Mouse (Mus musculus) intestine, postnatal 0 days (tissue): ENCODE measurements around the gene Dnajc19. TPM values are rescaled to one million over a fixed set of nuclear protein-coding genes. Genes with fewer than 3 reads are reported as not detected.

ENCODE experiments used
- ATAC-seq: fragments of 200-750 bp; cut with Nextera tagmentation; 2 replicates; pipeline ENCODE4 v1.8.0; 2017; ENCODE audit warnings: mild to moderate bottlenecking, moderate TSS enrichment, moderate library complexity
- H3K27ac ChIP-seq: fragments of 300-500 bp; sonication (generic); 2 replicates; pipeline ENCODE4 v1.5.1; 2014; ENCODE audit warnings: mild to moderate bottlenecking, low read depth, low read length, moderate library complexity
- H3K27me3 ChIP-seq: fragments of 300-500 bp; sonication (generic); replicated peaks from 2 replicates; pipeline ENCODE4 v1.6.1; 2014; ENCODE audit warnings: low read length, mixed read lengths; ENCODE audit not compliant: control insufficient read depth, insufficient read depth
- H3K36me3 ChIP-seq: fragments of 300-500 bp; sonication (generic); 2 replicates; pipeline ENCODE4 v1.6.1; 2014; ENCODE audit warnings: mild to moderate bottlenecking, moderate library complexity; ENCODE audit not compliant: control insufficient read depth, insufficient read depth
- H3K4me1 ChIP-seq: fragments of 300-500 bp; sonication (generic); replicated peaks from 2 replicates; pipeline ENCODE4 v1.6.1; 2014; ENCODE audit warnings: antibody characterized with exemption, low read length, mixed read lengths; ENCODE audit not compliant: control insufficient read depth, insufficient read depth
- H3K4me2 ChIP-seq: fragments of 300-500 bp; sonication (generic); replicated peaks from 2 replicates; pipeline ENCODE4 v1.6.1; 2014; ENCODE audit warnings: low read depth, mild to moderate bottlenecking, moderate library complexity
- H3K4me3 ChIP-seq: fragments of 300-500 bp; sonication (generic); 2 replicates; pipeline ENCODE4 v1.5.1; 2014; ENCODE audit warnings: low read depth, low read length
- H3K9ac ChIP-seq: fragments of 300-500 bp; sonication (generic); 2 replicates; pipeline ENCODE4 v1.6.1; 2014; ENCODE audit warnings: mild to moderate bottlenecking, low read depth, low read length
- H3K9me3 ChIP-seq: fragments of 300-500 bp; sonication (generic); 2 replicates; pipeline ENCODE4 v1.6.1; 2016; ENCODE audit warnings: mixed run types; ENCODE audit not compliant: control insufficient read depth
- CTCF ChIP-seq: sonication (generic); IDR thresholded peaks from 2 replicates; pipeline ENCODE4 v1.5.1; 2016; ENCODE audit warnings: low read depth, mild to moderate bottlenecking, control low read depth, antibody characterized with exemption, moderate library complexity
- WGBS: fragments of 180-500 bp; shearing (Covaris S2); extraction: QIAGEN DNeasy Blood & Tissue Kit; methylation state at CpG from one replicate; pipeline ENCODE4 v1.1.7; 2014; 5-methylcytosine and 5-hydroxymethylcytosine counted together
- polyA plus RNA-seq: library from polyadenylated mRNA; unstranded; fragments of >200 nt; fragmentation: Nextera tagmentation; extraction: Ambion mirVana; gene quantifications from 2 replicates; pipeline ENCODE4 v1.2.1, GENCODE M21; 2015

Gene Dnajc19
- polyA plus RNA-seq, 1 experiment from 2014 or later, result 313 TPM

DNA sequence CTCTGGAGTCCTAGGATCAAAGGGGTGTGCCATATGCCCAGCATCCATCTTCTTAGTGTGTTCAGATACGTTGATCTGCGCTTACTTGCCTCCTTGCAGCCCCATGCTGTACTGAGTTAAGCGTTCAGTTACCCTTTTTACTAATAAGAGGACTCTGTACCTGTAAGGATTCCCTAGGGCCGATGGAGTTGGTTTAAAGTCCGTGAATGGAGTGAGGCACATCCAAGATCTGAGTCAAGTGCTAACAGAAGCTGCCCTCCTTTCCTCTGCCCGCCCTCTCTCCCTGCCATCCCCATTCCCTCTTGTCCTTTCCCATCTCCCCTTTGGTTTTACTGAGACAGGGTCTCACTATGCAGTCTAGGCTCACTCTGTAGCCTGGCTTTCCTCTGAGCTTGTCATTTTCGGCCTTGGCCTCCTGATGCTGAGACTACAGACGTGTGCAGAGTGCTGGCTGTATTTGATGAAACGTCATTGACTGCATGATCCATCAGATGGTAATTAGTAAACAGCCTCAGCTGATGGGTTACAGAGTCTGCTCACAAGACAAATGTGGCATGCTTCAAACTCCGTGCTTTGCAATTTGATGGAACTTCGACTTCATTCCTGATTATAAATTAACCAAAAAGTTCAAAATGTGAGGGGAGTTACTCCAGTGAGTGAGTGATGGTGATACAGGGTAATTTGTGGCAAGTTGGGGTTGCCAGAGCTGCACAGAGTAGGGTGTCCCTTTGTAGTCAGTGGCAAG, 31.0 kb upstream of the Dnajc19 start:
- ATAC-seq, result no peak
- 67% methylated on average over 11 of the region's 11 CpGs for WGBS
- no peaks in the 10 kb centered on the region for H3K27me3 ChIP-seq
- H3K4me2 ChIP-seq, result no peak overlapping the region
- no peak overlapping the region for H3K4me3 ChIP-seq
- H3K36me3 ChIP-seq, result no peaks in the 10 kb centered on the region
- TF ChIP-seq CTCF, result no peak
- H3K27ac ChIP-seq, result no peak overlapping the region
- H3K9me3 ChIP-seq, result no peaks in the 10 kb centered on the region
- H3K4me1 ChIP-seq, result no peaks in the 10 kb centered on the region
- H3K9ac ChIP-seq, result no peak overlapping the region

DNA sequence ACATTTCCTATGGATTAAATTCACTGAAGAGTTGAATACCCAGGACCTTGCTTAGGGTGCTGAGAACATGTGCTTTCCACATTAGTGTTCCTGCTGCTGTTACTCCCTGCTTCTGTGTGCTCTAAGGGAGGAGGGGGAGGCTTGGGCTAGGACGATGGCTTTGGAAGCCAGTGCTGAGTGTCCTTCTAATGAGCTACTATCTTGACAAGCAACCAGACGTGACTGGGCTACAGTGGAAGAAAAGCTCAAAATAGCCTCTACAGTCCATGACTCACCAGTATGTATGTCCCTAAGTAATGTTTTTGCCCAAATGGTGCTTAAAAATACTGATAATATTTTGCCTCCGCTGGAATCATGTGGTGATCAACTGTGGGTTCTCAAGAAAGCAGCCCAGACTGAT, 26.5 kb upstream of the Dnajc19 start:
- ATAC-seq, result no peak
- no peak overlapping the region for H3K27ac ChIP-seq
- 0 out of 2 replicates have a peak, but pooled peaks cover 3% of the 10 kb centered on the region for H3K27me3 ChIP-seq
- no peak overlapping the region for H3K4me3 ChIP-seq
- no peaks in the 10 kb centered on the region for H3K9me3 ChIP-seq
- WGBS, result 80% methylated on average over 3 of the region's 3 CpGs
- no peak overlapping the region for H3K9ac ChIP-seq
- no peaks in the 10 kb centered on the region for H3K4me1 ChIP-seq
- no peak for TF ChIP-seq CTCF
- no peak overlapping the region for H3K4me2 ChIP-seq
- no peaks in the 10 kb centered on the region for H3K36me3 ChIP-seq

DNA sequence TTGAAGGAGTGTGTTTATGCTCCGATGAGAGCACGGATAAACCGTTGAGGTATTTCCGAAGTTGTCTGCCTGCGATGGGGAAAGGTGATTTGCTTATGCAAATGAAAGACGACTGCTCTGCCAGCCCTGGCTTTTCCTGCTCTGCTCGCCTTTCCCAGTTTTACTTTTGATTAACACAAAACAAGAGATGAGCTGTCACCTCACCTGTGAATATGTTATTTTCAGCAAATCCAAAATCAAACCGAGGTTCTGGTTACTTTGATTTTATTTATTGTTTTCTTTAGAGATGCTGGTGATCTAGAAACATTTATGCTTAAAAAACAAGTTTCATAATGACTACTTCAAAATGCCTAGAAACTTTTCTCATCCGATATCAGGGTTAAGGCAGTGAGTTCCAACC, 25.3 kb upstream of the Dnajc19 start:
- Histone ChIP-seq H3K4me2 (peak overlapping the region; percentile 45), H3K36me3 (no peaks in the 10 kb centered on the region), H3K9me3 (no peaks in the 10 kb centered on the region), H3K4me3 (peak overlapping the region; percentile 24), H3K27me3 (0 out of 2 replicates have a peak, but pooled peaks cover 3% of the 10 kb centered on the region), H3K9ac (no peak overlapping the region), H3K4me1 (no peaks in the 10 kb centered on the region), H3K27ac (no peak overlapping the region)
- ATAC-seq, result no peak
- no peak for TF ChIP-seq CTCF
- WGBS, result 11% methylated on average over 9 of the region's 9 CpGs

GRCm38 (mm10) chr3:34103902-34104672, 23.0 kb upstream of the Dnajc19 start:
- no peaks in the 10 kb centered on the region for H3K9me3 ChIP-seq

GRCm38 (mm10) chr3:34102891-34103290, 21.8 kb upstream of the Dnajc19 start:
- no peak overlapping the region for H3K4me2 ChIP-seq
- no peak for TF ChIP-seq CTCF
- H3K4me3 ChIP-seq, result no peak overlapping the region
- H3K9me3 ChIP-seq, result no peaks in the 10 kb centered on the region
- no peak overlapping the region for H3K9ac ChIP-seq
- no peak overlapping the region for H3K27ac ChIP-seq
- no peaks in the 10 kb centered on the region for H3K4me1 ChIP-seq
- H3K36me3 ChIP-seq, result no peaks in the 10 kb centered on the region
- no peak for ATAC-seq
- WGBS, result 69% methylated on average over 2 of the region's 2 CpGs
- 0 out of 2 replicates have a peak, but pooled peaks cover 3% of the 10 kb centered on the region for H3K27me3 ChIP-seq

More at GRCm38 (mm10) chr3:34103902-34104672, 23.0 kb upstream of the Dnajc19 start:
- Histone ChIP-seq H3K27me3 (0 out of 2 replicates have a peak, but pooled peaks cover 3% of the 10 kb centered on the region), H3K9ac (no peak overlapping the region), H3K4me3 (no peak overlapping the region), H3K4me2 (no peak overlapping the region), H3K36me3 (no peaks in the 10 kb centered on the region), H3K27ac (no peak overlapping the region), H3K4me1 (no peaks in the 10 kb centered on the region)
- ATAC-seq, result no peak
- WGBS, result 72% methylated on average over 7 of the region's 7 CpGs
- no peak for TF ChIP-seq CTCF

GRCm38 (mm10) chr3:34083655-34084054, 2.5 kb upstream of the Dnajc19 start:
- TF ChIP-seq CTCF, result no peak
- no peak for ATAC-seq
- Histone ChIP-seq H3K36me3 (no peaks in the 10 kb centered on the region), H3K4me1 (peaks cover 12% of the 10 kb centered on the region; the same call in 1 of the 2 replicates), H3K27ac (no peak overlapping the region), H3K9ac (no peak overlapping the region), H3K4me2 (no peak overlapping the region), H3K9me3 (no peaks in the 10 kb centered on the region), H3K27me3 (no peaks in the 10 kb centered on the region), H3K4me3 (no peak overlapping the region)
- WGBS, result 63% methylated on average over 5 of the region's 5 CpGs
